Mouse (Mus musculus) embryonic fibroblast, embryonic 13.5 days (primary cell): ENCODE results near the gene Fgf14.

Source experiments
- CTCF ChIP-seq: IDR thresholded peaks from 2 replicates; pipeline ENCODE4 v1.5.1; 2011; ENCODE audit warnings: mild to moderate bottlenecking, control low read depth, low read length, moderate library complexity, borderline replicate concordance; ENCODE audit not compliant: insufficient read depth
- POLR2A ChIP-seq: IDR thresholded peaks from 2 replicates; pipeline ENCODE4 v1.6.1; 2011; ENCODE audit warnings: low read depth, mild to moderate bottlenecking, control low read depth, low read length, moderate library complexity

DNA sequence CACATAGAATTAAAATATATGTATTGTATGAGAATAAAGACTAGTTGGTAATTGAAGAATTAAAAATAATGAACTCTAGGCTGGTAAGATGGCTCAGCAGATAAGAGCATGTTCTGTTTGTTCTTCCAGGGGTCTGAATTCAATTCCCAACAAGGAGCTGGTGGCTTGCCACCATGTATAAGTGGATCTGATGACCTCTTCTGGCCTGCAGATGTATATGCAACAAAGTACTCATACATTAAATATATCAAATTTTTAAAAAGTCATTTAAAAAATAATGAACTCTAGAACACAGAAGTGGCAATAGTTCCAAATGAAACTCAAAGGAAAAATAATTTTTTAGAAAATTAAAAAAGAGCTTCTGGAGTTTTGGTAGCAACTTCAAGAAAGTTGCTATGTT, 529.5 kb downstream of the Fgf14 start:
- TF ChIP-seq POLR2A = no peak
- TF ChIP-seq CTCF = no peak
